Mouse (Mus musculus): ENCODE measurements around the gene Tmcc1. TPM values are rescaled to one million over a fixed set of nuclear protein-coding genes. Genes with fewer than 3 reads are reported as not detected.

Gene Tmcc1
- polyA plus RNA-seq, 1 experiment from 2014 or later = 19.4 TPM

- 23% methylated on average over 9 of the region's 9 CpGs for WGBS
- Histone ChIP-seq H3K36me3 (no peaks in the 10 kb centered on the region), H3K4me1 (peaks cover 23% of the 10 kb centered on the region; the same call in 1 of the 2 replicates), H3K27me3 (peaks cover 12% of the 10 kb centered on the region), H3K4me3 (no peak overlapping the region), H3K27ac (peak overlapping the region; percentile 57; the same call in 1 of the 2 replicates), H3K9me3 (no peaks in the 10 kb centered on the region), H3K9ac (no peak overlapping the region), H3K4me2 (no peak overlapping the region)
- ATAC-seq (ENCODE audit: insufficient number of reproducible peaks, insufficient read depth, low FRiP score, low TSS enrichment, low read depth) = no peak; the same call in 1 of the 2 replicates
These were observed 186.6 kb downstream of the Tmcc1 start for GRCm38 (mm10) chr6:116006731-116007130.

- 81% methylated on average over 4 of the region's 4 CpGs for WGBS
- no peaks in the 10 kb centered on the region for H3K9me3 ChIP-seq
- H3K27me3 ChIP-seq = peaks cover 12% of the 10 kb centered on the region
- H3K27ac ChIP-seq = peak overlapping the region; percentile 57; the same call in 1 of the 2 replicates
- no peak for ATAC-seq (ENCODE audit: insufficient number of reproducible peaks, insufficient read depth, low FRiP score, low TSS enrichment, low read depth)
- no peak overlapping the region for H3K4me3 ChIP-seq
- no peak overlapping the region for H3K4me2 ChIP-seq
- no peak overlapping the region for H3K9ac ChIP-seq
- no peaks in the 10 kb centered on the region for H3K36me3 ChIP-seq
- H3K4me1 ChIP-seq = peaks cover 23% of the 10 kb centered on the region; the same call in 1 of the 2 replicates
These were observed 187.4 kb downstream of the Tmcc1 start for GRCm38 (mm10) chr6:116005959-116006288.

DNA sequence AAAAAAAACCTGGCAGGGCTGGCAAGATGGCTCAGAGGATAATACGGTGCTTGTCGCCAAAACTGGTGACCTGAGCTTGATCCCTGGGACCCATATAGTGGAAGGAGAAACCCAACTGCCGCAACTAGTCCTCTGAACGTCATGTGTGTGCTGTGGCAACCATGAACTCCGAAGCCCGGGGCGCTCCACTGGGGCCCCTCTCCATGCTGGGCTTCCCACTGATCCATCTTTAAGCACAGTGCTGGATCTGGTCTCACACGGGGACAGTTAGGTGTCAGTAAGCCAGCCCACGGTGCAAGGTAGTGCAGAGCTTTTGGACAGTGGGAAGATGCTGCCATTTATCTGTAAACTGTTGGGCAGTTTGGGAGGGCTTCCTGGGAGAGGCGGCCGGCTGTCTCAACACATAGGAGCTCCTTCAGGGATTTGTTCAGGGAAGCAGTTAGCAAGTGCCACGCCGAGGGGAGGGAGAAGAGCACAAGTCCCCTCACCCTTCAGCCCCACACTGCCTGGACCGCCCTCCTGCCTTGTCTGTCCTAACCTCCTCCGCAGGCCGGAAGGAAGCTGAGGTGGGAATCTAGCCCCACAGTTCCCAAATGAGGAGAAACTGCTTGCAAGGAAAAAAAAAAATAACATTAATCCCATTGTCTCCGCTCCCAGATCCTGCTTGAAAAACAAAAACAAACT, 187.9 kb downstream of the Tmcc1 start:
- Histone ChIP-seq H3K9me3 (no peaks in the 10 kb centered on the region), H3K27ac (peak overlapping the region; percentile 28; the same call in 1 of the 2 replicates), H3K9ac (no peak overlapping the region), H3K4me2 (no peak overlapping the region), H3K4me1 (peaks cover 23% of the 10 kb centered on the region; the same call in 1 of the 2 replicates), H3K27me3 (peaks cover 12% of the 10 kb centered on the region), H3K36me3 (no peaks in the 10 kb centered on the region), H3K4me3 (no peak overlapping the region)
- whole genome bisulfite sequencing = 75% methylated on average over 17 of the region's 17 CpGs
- no peak for ATAC-seq (ENCODE audit: insufficient number of reproducible peaks, insufficient read depth, low FRiP score, low TSS enrichment, low read depth)

GRCm38 (mm10) chr6:116004716-116005115, 188.6 kb downstream of the Tmcc1 start:
- H3K4me3 ChIP-seq = no peak overlapping the region
- ATAC-seq (ENCODE audit: insufficient number of reproducible peaks, insufficient read depth, low FRiP score, low TSS enrichment, low read depth) = no peak
- H3K9ac ChIP-seq = no peak overlapping the region
- 0 out of 2 replicates have a peak overlapping the region, but pooled peaks have one; percentile 11 for H3K27ac ChIP-seq
- no peaks in the 10 kb centered on the region for H3K36me3 ChIP-seq
- peaks cover 12% of the 10 kb centered on the region for H3K27me3 ChIP-seq
- H3K4me1 ChIP-seq = peaks cover 23% of the 10 kb centered on the region; the same call in 1 of the 2 replicates
- WGBS = 81% methylated on average over 6 of the region's 6 CpGs
- no peak overlapping the region for H3K4me2 ChIP-seq
- no peaks in the 10 kb centered on the region for H3K9me3 ChIP-seq

- no peak overlapping the region for H3K4me2 ChIP-seq
- no peak overlapping the region for H3K9ac ChIP-seq
- WGBS = 53% methylated on average over 7 of the region's 7 CpGs
- H3K9me3 ChIP-seq = no peaks in the 10 kb centered on the region
- no peak overlapping the region for H3K4me3 ChIP-seq
- no peaks in the 10 kb centered on the region for H3K36me3 ChIP-seq
- ATAC-seq (ENCODE audit: insufficient number of reproducible peaks, insufficient read depth, low FRiP score, low TSS enrichment, low read depth) = no peak
- H3K27ac ChIP-seq = 0 out of 2 replicates have a peak overlapping the region, but pooled peaks have one; percentile 11
- H3K27me3 ChIP-seq = peaks cover 12% of the 10 kb centered on the region
- H3K4me1 ChIP-seq = peaks cover 26% of the 10 kb centered on the region; the same call in 1 of the 2 replicates
These were observed 189.2 kb downstream of the Tmcc1 start for GRCm38 (mm10) chr6:116004069-116004468.

DNA sequence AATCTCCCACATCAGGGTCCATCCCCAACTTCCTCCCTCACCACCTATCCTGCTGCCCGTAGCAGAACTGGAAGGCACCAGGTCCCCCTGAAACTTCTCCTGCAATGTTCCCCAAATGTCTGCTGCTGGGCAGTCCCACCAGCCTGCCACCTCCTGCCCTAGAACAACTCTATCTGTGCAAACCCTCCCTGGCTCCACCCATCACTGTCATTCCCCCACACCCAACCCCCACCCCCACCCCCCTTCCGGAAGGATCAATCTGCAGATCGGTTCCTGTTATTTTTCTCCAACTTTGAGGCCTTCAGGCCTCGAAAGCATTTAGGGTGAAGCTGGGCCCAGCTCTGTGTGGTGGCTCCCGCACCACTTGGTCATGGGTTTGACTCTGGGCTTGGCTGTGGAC, 189.8 kb downstream of the Tmcc1 start:
- Histone ChIP-seq H3K9ac (0 out of 2 replicates have a peak overlapping the region, but pooled peaks have one; percentile 21), H3K4me3 (no peak overlapping the region), H3K27me3 (peaks cover 12% of the 10 kb centered on the region), H3K36me3 (no peaks in the 10 kb centered on the region), H3K9me3 (no peaks in the 10 kb centered on the region), H3K27ac (no peak overlapping the region), H3K4me1 (peaks cover 31% of the 10 kb centered on the region), H3K4me2 (no peak overlapping the region)
- 62% methylated on average over 5 of the region's 5 CpGs for WGBS
- no peak for ATAC-seq (ENCODE audit: insufficient number of reproducible peaks, insufficient read depth, low FRiP score, low TSS enrichment, low read depth)

DNA sequence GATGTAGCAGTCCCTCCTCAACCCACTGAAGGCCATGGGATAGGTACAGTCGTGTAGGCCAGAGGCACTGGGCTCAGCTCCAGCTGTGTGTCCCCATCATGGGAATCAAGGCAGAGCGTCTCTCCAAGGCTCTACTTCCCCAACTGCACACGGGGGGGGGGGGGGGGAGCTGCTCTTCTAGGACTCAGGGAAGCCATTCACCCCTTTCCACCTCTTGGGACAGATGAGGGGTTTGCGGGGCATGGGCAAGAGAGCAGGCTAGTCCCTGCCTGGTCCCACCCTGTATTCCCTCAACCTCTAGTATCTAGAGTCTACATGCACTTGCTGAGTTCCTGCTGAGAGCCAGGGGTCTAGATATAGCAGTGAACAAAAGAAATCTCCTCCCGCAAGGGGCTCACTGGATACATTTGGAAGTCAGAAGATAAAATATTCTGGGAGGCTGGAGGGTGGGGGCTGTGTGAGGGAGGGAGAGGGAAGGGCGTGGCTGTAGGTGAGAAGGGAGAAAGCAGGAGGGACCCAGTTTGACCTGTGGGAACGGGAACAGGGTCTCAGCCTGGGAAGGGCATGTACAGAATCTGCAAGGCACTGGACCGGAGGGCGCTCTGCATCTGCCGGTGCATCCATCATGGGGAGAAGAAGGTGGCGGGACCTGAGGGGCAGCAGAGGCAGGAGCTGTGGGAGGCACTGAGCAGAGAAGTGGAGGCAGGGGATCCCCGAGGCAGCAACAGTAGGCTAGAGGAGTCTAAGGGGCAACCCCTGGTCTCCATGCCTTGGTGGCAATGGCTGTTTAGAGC, 190.8 kb downstream of the Tmcc1 start:
- H3K9me3 ChIP-seq = no peaks in the 10 kb centered on the region
- no peak overlapping the region for H3K4me2 ChIP-seq
- H3K9ac ChIP-seq = no peak overlapping the region
- no peaks in the 10 kb centered on the region for H3K36me3 ChIP-seq
- ATAC-seq (ENCODE audit: insufficient number of reproducible peaks, insufficient read depth, low FRiP score, low TSS enrichment, low read depth) = no peak
- peaks cover 37% of the 10 kb centered on the region for H3K4me1 ChIP-seq
- no peak overlapping the region for H3K4me3 ChIP-seq
- WGBS = 69% methylated on average over 12 of the region's 12 CpGs
- peak overlapping the region; percentile 16; the same call in 1 of the 2 replicates for H3K27ac ChIP-seq
- H3K27me3 ChIP-seq = peaks cover 12% of the 10 kb centered on the region

GRCm38 (mm10) chr6:116000851-116001250, 192.4 kb downstream of the Tmcc1 start:
- WGBS = 85% methylated on average over 5 of the region's 5 CpGs
- no peaks in the 10 kb centered on the region for H3K9me3 ChIP-seq
- no peaks in the 10 kb centered on the region for H3K36me3 ChIP-seq
- ATAC-seq (ENCODE audit: insufficient number of reproducible peaks, insufficient read depth, low FRiP score, low TSS enrichment, low read depth) = no peak
- no peak overlapping the region for H3K4me2 ChIP-seq
- no peak overlapping the region for H3K27ac ChIP-seq
- peaks cover 40% of the 10 kb centered on the region for H3K4me1 ChIP-seq
- H3K4me3 ChIP-seq = no peak overlapping the region
- no peak overlapping the region for H3K9ac ChIP-seq
- peaks cover 2% of the 10 kb centered on the region; the same call in 1 of the 2 replicates for H3K27me3 ChIP-seq

GRCm38 (mm10) chr6:115999227-115999626, 194.1 kb downstream of the Tmcc1 start:
- Histone ChIP-seq H3K27me3 (peaks cover 9% of the 10 kb centered on the region), H3K27ac (no peak overlapping the region), H3K36me3 (no peaks in the 10 kb centered on the region), H3K4me3 (no peak overlapping the region), H3K9me3 (no peaks in the 10 kb centered on the region), H3K4me1 (peaks cover 44% of the 10 kb centered on the region), H3K4me2 (no peak overlapping the region), H3K9ac (no peak overlapping the region)
- no peak for ATAC-seq (ENCODE audit: insufficient number of reproducible peaks, insufficient read depth, low FRiP score, low TSS enrichment, low read depth)
- WGBS = 78% methylated on average over 2 of the region's 2 CpGs

- Histone ChIP-seq H3K9ac (no peak overlapping the region), H3K9me3 (no peaks in the 10 kb centered on the region), H3K4me3 (no peak overlapping the region), H3K4me2 (no peak overlapping the region), H3K27me3 (peaks cover 13% of the 10 kb centered on the region), H3K4me1 (peaks cover 44% of the 10 kb centered on the region), H3K27ac (peak overlapping the region; percentile 44), H3K36me3 (no peaks in the 10 kb centered on the region)
- 60% methylated on average over 7 of the region's 7 CpGs for WGBS
- no peak for ATAC-seq (ENCODE audit: insufficient number of reproducible peaks, insufficient read depth, low FRiP score, low TSS enrichment, low read depth)
These were observed 194.5 kb downstream of the Tmcc1 start for GRCm38 (mm10) chr6:115998758-115999157.

- Histone ChIP-seq H3K9me3 (no peaks in the 10 kb centered on the region), H3K4me1 (peaks cover 52% of the 10 kb centered on the region), H3K4me3 (no peak overlapping the region), H3K4me2 (no peak overlapping the region), H3K9ac (no peak overlapping the region), H3K36me3 (no peaks in the 10 kb centered on the region), H3K27me3 (peaks cover 23% of the 10 kb centered on the region), H3K27ac (peak overlapping the region; percentile 44)
- ATAC-seq (ENCODE audit: insufficient number of reproducible peaks, insufficient read depth, low FRiP score, low TSS enrichment, low read depth) = no peak
- WGBS = 15% methylated on average over 3 of the region's 3 CpGs
These were observed 195.5 kb downstream of the Tmcc1 start for GRCm38 (mm10) chr6:115997726-115998311.

All from embryonic facial prominence, embryonic 13.5 days (tissue).